Mouse (Mus musculus): ENCODE data around the gene Tanc2.

The Tanc2 gene

DNA sequence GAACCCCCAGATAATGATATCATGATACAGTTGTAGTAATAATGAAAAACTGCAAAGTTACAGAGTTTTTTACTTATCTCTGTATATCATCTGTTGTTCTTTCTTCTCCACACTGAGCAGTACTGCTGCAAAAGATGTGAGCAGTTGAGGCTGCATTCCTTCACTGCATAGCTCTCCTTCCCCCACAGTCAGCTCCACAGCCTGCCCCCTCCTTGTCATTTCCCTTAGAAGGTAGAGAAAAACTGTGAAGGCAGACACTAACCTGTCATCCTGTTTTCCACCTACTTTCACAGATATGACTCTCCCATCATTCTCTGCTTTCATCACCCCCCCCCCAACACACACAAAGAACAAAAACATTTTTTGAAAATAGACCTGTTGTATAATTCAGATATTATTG is 248.2 kb downstream of the Tanc2 start:
- no peak for DNase-seq

DNA sequence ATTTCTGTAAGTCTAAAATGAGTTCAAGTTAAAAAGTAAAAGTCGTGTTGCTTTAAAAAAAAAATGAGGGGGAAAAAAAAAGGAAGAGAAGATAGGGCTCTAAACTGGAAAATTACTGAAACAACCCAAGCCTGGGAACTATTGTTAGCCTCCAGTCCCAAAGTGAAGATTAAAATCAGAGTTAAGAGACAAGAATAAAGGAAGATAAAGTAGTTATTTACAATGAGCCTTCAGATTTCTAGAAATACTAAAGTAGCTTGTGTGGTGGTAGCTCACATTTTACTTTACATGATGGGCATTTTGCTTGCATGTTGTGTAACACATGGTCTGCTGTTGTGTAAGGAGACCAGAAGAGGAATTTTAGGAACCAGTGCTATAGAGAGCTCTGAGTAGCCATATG is 256.1 kb downstream of the Tanc2 start:
- DNase-seq: no peak

DNA sequence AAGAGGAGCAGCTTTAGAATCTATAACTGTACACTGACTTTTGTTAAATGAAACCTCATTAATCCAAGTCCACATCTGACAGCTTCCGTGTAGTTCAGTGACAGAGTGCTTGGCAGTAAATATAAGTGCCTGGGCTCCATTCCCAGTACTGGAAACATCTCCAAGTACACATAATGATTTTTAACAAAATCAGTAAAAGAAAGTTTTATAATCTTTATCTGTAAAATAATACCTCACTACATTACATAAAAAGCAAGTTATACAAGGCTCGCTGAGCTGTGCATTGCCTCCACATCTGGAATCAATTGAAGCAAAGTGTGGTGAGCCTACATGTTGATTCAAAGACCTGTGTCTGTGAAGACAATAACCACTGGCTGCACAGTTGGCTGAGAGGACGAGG is 265.7 kb downstream of the Tanc2 start:
- no peak for DNase-seq

- DNase-seq: no peak
Observed at GRCm38 (mm10) chr11:105858063-105858462, 268.3 kb downstream of the Tanc2 start.

GRCm38 (mm10) chr11:105885558-105885957 is 295.8 kb downstream of the Tanc2 start:
- no peak for DNase-seq

DNA sequence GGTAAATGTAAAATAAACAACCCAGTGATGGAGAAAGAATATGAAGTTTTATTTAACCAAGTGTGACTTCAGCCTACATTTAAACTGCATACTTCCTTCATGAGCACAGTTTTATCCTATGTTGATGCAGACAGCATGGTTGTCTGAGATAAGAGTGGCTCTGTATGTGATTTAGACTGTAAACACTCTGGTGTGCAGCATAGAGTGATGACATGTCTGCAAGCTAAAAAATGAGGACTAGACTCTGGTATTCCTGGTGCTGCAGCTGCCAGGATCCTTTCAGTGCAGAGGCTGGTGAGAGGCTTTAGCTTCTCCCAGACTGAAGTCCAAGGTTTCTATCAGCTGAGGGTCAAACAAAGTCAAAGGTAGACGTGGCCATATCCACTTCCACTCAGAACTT is 297.5 kb downstream of the Tanc2 start:
- no peak for DNase-seq

GRCm38 (mm10) chr11:105899151-105899550 is 309.4 kb downstream of the Tanc2 start:
- no peak for DNase-seq

- no peak for DNase-seq
Observed at GRCm38 (mm10) chr11:105901501-105901900, 311.7 kb downstream of the Tanc2 start.

GRCm38 (mm10) chr11:105902956-105903355 is 313.2 kb downstream of the Tanc2 start:
- DNase-seq: no peak

DNA sequence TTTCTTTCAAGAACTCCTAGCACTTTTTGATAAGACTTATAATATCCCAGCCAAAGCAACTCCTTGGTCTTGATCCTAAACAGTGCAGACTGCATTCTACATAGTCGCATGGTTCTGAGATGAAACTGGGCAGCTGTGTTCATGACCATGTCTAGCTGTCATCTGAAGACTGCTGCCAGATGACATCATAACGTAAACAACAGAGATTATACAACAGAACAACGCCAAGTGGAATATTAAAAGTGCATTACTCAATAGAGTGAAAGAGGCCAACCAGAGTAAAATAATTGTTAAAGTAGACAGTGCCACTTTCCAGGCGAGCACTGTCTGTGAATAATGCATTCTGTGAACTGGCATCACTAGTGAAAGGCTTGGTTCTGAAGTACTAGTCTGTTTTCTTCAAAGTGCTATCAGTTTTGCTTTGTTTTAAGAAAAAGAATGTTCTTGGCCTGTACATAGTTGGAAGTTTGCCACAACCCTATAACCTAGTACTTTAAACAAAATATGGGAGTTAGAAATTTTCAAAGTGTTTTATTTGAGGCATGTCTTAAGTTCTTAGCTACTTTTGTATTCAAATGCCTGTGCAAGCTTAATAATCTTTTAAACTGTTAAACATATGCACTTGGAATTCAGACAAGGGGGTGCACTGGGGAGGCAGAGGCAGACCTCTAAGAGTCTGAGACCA is 315.9 kb downstream of the Tanc2 start:
- DNase-seq: no peak

GRCm38 (mm10) chr11:105907381-105907780 is 317.6 kb downstream of the Tanc2 start:
- DNase-seq: no peak

DNA sequence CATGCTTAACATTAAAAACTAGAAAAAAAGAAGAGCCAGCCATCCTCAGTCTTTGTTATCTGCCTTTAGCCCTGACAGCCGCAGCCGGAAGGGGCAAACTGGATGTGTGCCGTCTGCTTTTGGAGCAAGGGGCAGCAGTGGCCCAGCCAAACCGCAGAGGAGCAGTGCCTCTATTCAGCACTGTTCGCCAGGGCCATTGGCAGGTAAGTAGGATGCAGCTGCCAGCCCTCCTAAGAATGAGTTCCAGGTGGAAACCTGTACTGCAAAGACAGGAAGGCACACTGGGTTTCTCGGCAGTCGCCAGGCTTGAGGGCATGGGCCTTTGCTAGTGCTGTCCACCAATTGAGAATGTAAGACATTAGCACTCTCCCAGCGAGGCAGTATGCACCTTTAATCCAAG is 319.1 kb downstream of the Tanc2 start:
- DNase-seq: no peak

DNA sequence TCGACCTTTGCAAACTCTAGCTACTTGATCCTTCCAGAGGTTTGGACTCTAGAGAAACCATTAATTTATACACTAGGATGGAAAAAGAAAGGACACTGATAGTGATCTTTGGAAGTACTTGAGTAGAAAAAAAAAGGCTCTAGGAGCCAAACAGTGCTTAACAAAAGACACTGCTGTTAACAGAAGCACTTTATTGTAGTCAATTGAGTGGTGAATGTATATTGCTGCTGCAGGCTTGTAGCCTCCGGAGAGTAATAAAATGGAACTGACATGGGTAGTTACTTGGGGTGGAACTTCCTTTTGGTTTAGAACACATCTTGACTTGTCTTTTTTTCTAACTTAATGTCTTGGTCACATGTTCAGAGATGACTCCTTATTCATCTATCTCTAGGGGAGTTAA is 319.8 kb downstream of the Tanc2 start:
- DNase-seq: no peak

GRCm38 (mm10) chr11:105911149-105911548 is 321.4 kb downstream of the Tanc2 start:
- DNase-seq: no peak

DNA sequence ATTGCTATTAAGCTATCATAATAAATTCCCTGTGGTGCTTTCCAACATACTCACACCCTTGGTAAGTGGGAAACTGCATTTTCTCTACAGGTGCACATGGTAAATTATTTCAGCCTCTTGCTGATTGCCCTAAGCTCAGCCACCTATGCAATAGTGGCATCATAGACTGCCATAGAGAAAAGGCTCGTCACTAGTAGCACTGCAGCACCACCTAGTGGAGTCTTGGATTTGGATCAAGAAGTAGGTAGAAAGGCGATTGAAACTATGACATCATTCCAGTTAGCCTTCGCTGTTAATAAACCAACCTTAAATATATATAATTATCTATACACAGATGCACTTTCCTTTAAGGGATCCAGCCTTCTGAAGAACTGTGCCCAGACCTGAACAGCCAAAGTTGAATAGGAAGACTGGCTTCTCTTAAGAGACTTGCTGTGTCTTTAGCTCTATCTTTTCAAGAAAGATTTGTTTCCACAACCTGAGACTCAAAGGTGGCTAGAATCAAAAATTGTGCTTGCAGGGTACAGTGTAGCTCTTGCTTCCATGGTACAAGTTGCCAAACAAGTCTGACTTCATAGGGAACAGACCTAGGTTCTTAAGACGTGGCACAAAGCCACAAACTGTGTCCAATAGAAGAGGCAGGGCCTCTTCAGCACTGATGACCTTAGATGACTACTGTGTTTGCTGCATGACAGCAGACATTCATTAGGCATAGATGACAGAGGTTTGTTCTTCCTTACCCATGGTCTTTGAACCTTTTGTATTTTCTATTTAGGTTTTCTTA is 322.0 kb downstream of the Tanc2 start:
- DNase-seq: peak; percentile 55 to 80

DNA sequence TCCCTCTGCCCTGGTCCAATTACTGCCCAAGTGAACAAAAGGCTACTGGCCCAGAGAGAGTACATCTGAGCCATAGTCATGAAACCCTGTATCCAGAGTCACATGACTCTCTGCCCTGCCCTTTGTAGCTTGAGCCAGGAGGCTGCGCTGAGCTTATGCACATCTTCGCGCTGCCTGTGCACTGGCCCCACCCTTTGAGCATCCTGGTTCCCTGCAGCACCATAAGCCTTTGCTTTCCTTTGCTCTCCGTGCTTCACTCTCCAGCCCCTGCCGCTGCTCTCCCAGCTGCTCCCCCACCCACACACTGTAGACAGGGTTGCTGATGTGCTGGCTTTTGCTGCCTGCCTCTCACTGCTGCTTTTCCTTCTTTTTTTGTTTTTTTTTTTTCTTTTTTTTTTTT is 323.8 kb downstream of the Tanc2 start:
- no peak for DNase-seq

DNA sequence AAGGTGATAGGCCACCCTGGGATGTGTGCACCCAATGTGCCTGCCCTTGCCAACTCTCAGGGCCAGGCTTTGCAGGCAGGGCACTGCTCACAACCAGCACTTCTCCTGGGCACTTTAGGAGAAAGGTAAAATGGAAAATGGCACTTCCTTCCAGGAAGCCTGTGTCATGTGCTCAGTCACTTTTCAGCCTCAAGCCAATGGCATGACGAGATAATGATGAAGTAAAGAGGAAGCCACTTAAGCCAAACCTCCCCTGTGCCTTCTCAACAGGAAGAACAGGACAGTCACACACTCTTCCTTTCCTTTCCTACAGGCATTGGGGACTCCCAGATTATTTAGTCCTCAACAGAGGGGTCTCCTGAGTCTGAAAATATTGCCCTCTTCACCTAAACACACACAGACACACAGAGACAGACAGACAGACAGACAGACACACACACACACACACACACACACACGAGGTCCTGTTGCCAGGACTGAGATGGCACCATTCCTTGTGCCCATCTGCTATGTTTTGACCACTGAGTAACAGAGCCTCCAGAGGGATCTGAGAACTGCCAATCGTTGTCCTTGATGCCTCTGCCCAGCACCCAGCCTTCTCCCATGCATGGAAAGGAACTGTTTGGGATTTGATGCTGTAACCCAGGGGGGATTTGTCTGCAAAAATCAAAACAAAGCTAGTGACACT is 330.5 kb downstream of the Tanc2 start:
- no peak for DNase-seq

- DNase-seq: no peak
Observed at GRCm38 (mm10) chr11:105920836-105921235, 331.1 kb downstream of the Tanc2 start.

GRCm38 (mm10) chr11:105921275-105921674 is 331.5 kb downstream of the Tanc2 start:
- DNase-seq: no peak

DNA sequence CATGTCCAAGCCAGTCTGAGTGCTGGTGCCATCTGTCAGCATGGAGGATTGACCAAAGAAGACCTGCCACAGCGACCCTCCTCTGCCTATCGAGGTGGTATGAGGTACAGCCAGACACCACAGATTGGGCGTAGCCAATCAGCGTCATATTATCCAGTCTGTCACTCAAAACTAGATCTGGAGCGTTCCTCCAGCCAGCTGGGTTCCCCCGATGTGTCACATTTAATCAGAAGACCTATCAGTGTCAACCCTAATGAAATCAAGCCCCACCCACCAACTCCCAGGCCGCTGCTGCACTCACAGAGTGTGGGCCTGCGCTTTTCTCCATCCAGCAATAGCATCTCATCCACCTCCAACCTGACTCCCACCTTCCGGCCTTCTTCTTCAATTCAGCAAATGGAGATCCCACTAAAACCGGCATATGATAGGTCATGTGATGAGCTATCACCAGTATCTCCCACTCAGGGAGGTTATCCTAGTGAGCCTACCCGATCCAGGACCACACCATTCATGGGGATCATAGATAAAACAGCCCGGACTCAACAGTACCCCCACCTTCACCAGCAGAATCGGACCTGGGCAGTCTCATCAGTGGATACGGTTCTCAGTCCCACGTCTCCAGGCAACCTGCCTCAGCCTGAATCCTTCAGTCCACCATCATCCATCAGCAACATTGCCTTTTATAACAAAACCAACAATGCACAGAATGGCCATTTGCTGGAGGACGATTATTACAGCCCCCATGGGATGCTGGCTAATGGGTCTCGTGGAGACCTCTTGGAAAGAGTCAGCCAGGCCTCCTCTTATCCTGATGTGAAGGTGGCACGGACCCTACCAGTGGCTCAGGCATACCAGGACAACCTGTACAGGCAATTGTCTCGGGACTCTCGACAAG is 333.2 kb downstream of the Tanc2 start:
- no peak for DNase-seq

DNA sequence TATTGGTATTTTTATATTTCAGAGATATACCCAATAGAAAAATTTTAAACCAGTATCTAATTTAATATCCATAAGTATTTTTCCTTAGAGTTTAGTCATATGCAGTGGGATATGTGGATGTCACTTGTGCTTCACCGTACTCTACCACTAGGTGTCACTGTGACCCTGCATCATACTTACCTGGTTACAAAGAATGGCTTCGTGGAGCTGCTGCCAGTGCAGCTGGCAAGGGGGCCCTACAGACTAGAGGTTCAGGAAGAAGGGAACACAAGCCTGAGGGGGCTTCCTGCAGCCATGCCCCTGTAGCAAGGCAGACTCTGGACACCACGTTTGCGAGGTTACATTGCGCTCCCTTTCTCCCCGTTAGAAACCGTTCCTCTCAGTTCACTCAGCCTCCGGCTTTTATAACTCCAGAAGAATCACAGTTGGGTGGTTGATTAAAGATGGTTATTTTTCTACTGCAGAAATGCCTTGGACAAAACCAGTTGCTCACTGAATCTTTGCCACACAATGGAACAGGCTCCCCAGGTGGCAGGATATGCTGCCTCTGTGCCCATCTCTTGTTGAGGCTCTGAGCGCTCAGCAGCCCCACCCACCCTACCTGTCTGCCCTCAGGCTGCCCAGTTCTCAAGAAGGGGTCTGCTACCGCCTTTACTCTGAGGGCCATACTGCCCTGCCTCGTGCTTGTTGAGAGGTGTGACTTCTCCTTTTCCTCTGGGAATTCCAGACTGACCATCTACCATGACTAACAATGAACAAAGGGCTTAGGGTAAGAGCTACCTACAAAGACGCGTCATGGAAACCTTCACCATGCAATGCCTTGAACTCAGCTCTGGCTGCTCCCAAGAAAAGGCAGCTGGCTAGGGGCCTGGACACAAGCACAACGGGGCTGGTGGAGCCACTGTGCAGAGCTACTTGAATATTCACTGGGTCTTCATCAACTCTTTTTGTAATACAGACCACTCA is 337.6 kb downstream of the Tanc2 start:
- DNase-seq: peak; percentile 47 to 77

- no peak for DNase-seq
Observed at GRCm38 (mm10) chr11:105928171-105928570, 338.4 kb downstream of the Tanc2 start.
